Mouse (Mus musculus): ENCODE measurements around the gene Naa10.

DNA sequence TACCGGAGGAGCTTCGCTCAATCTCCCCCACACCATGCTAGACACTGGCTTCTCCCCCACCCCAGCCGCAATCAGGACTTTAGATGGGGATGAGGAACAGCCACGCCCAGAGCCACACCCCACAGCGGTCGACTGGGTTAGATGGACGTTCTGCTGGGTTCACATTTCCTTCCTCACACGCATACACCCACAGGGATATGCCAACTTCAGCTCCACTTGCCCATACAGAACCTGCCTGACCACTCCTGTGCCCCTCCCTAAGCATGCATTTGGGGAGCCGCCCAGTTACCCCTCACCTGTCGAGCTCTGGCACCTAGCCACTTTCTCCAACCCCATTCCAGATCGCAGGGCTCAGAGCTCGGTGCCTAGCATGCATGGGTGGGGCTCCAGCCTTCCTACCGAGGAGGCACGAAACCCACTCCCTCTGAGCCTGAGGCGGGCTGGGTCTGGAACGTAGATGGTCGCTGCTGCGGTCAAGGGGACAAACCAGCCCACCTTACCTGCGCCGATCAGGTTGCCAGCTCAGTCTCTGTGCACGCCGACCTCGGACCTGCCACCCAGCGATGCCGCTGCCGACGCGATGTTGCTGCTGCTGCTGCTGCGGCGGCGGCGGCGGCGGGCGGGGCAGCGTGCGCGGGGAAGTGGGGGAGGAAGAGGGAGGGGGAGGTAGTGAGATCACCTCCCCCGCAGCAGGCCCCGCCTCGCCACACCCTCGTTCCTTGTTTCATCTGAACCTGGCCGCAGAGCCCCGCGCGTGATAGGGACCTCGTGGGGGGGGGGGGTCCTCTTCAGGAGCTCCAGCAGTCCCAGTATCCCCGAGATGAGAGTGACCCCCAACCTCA lies 41.3 kb downstream of the Naa10 start:
- TF ChIP-seq POLR2A (IDR thresholded peaks at IDR 0.05; ENCODE audit: borderline replicate concordance, extremely low read depth, low read depth, low read length) (no peak), CTCF (IDR thresholded peaks at IDR 0.05; ENCODE audit: insufficient read depth, low read length) (no peak)

All from lung, adult 2 months (tissue).